Mouse (Mus musculus) telencephalon, adult 2 months (tissue): ENCODE results near the gene Taf6l.

Experiments
- DNase-seq: peaks from one replicate; pipeline ENCODE4 v3.0.0-alpha.2; 2011; ENCODE audit warnings: low read depth, low spot score

The Taf6l gene

GRCm38 (mm10) chr19:8790171-8790570 is 4.0 kb upstream of the Taf6l start:
- no peak for DNase-seq

- peak; percentile 68 for DNase-seq
These were observed 3.0 kb upstream of the Taf6l start for GRCm38 (mm10) chr19:8789171-8789570.

- no peak for DNase-seq
These were observed 2.3 kb upstream of the Taf6l start for GRCm38 (mm10) chr19:8788521-8788920.

DNA sequence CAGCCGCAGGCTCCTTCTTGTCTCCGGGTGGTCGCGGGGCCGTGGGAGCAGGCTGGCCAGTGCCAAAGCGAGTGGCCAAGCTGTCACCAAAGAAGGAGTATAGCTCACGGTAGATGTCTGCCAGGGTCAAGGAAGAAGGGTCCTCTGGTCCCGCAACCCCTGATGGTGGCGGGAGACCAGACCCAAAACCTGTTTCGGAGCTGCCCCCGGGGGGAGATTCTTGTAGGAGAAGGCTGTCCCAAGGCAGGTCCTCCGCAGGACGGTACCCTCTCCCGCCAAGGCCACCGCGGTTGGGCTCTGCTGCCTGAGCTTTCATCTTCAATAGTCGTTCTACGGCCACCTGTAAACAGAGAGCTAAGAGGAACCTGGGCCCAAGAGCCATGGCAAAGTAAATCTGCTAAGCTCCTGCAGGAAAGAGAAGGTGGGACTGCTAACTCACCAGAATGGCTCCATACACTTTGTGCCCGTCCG is 11.2 kb downstream of the Taf6l start:
- no peak for DNase-seq

DNA sequence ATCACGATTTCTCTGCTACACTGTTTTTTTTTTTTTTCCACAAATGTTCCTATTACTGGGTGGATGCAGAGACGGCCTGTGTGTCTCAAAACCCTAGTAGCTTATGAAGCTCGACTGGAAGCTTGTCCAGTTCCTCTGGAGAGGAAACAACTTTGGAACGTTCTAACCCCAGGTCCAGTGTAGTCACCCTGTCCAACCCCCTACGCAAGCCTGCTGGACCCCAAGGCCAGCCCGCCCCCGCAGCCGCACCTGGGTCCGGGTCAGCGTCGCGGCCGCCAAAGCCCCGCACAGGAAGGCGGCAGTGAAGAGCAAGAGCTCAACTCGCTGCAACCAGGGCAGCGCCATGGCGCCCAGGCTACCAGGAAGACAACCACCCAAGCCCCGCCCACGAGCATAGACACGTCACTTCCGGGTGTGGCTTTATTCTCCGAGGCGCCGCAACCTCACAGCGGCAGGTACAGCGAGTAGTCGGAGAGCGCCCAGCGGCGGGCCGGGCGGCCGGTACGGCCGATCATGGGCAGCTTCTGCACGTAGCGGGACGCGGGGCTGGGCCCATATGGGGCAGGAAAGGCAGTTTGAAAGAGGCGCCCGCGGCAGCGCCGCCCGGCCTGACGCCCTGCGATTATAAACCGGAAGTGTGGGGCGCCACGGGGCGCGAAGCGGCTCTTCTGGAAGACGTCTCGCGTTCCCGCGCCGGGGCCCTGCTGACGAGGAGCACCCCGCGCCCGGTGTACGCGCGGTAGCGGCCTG is 12.0 kb downstream of the Taf6l start, which contains the start of gene Tmem179b:
Gene Tmem179b (minus strand): TSS at position 382 of the 750 bp plus-strand sequence.
- peak; percentile 88 for DNase-seq

DNA sequence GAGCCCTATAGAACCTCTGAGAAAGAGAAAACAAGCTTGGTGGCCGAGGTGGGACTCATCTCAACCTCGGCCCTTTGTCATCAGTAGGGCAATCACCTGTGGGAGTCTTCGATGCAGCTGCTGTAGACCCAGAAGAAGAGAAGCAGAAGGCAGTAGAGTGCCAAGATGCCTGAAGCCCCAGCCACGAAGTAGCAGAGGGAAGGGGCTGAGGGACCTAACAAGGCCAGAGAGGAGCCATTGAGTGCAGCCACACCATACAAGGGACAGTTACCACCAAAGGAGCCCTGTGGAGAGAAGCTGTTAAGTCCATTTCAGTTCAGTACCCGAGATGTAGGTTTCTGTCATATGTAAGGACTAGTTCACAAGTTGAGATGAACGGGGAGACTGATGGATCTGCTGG is 12.8 kb downstream of the Taf6l start:
- no peak for DNase-seq

- DNase-seq, result no peak
These were observed 13.2 kb downstream of the Taf6l start for GRCm38 (mm10) chr19:8772996-8773395.

- peak; percentile 51 for DNase-seq
These were observed 15.5 kb downstream of the Taf6l start, which contains the start of gene Tmem223 for GRCm38 (mm10) chr19:8770567-8771270. Gene Tmem223, plus strand, starts transcription at chr19:8770996.

- no peak for DNase-seq
These were observed 20.7 kb downstream of the Taf6l start for GRCm38 (mm10) chr19:8765562-8765961.

GRCm38 (mm10) chr19:8763276-8763675 is 22.9 kb downstream of the Taf6l start:
- DNase-seq, result no peak

DNA sequence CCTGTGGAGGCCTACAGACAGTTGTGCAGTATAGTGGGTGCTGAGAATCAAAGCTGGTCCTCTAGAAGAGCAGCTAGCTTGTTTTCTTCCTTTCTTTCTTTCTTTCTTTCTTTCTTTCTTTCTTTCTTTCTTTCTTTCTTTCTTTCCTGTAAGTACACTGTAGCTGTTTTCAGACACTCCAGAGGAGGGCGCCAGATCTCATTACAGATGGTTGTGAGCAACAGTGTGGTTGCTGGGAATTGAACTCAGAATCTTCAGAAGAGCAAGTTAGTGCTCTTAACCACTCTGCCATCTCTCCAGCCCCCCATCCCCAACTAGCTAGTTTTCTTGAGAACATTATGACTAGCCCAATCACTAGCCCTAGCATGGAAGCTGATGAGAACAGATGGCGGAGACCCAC is 25.5 kb downstream of the Taf6l start:
- no peak for DNase-seq

DNA sequence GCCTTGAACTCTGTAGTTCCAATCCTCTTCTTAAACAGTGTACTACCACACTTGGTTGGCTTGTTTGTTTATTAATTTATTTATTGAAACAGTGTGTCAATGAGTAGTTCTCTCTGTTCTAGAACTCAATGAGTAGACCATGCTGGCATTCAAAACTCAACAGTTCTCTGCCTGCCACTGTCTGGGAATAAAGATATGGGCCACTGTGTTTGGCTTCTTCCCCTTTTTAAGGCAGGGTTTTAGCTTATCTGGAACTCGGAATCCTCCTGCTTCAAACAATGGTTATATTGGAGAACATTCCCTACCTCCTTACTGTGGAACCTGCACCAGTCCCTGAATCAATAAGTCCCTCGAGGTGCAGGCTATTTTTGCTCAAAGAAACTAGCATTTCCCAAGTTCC is 27.3 kb downstream of the Taf6l start:
- DNase-seq, result no peak

DNA sequence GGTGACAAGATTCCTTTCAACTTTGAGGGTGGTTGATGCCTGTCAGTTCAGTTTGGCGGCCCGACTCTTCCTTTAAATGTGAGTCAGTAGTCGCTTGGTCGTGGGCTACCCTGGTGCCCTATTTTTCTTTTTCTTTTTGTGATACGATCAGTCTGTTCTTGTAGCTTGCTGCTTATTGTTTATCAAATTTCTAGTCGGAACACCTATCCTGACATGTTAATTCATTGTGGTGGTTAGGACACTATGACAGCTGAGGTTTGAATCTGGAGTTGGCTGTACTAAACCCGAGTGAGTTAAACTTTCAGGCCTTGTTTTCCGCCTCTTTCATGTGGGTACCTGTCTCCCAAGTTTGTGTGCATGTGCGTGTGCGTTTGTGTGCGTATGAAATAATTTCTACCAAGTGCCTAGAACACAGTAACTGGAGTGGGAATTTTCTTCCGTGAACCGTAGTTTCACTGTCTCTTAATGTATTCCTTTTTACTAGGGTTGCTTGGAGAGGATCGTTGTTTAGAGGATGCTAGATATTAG is 28.7 kb downstream of the Taf6l start:
- no peak for DNase-seq

GRCm38 (mm10) chr19:8756635-8757387 is 29.4 kb downstream of the Taf6l start, which contains the start of gene Nxf1:
Gene Nxf1, plus strand, starts transcription at chr19:8757073.
- DNase-seq, result peak; percentile 87

GRCm38 (mm10) chr19:8755652-8756051 is 30.6 kb downstream of the Taf6l start:
- DNase-seq, result no peak

- no peak for DNase-seq
These were observed 38.8 kb downstream of the Taf6l start for GRCm38 (mm10) chr19:8747368-8747767.

DNA sequence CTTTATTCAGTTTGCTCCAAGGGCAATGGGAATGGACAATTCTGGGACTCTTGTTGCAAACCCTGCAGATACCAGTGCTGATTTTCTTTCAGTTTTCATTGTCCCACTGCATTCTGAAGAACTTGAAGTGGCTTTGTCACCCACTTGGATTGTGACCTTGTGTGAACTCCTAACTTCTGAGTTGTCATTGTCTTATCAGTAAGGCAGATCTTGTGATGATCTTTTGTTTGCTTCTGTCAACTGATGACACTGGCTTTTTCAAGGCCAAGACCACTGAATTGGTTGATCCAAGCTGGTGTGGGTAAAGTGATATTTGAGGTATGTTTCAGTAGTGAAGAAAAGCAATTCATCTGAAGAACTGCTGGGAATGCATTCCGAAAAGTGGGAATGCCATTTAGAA is 40.8 kb downstream of the Taf6l start:
- no peak for DNase-seq

DNA sequence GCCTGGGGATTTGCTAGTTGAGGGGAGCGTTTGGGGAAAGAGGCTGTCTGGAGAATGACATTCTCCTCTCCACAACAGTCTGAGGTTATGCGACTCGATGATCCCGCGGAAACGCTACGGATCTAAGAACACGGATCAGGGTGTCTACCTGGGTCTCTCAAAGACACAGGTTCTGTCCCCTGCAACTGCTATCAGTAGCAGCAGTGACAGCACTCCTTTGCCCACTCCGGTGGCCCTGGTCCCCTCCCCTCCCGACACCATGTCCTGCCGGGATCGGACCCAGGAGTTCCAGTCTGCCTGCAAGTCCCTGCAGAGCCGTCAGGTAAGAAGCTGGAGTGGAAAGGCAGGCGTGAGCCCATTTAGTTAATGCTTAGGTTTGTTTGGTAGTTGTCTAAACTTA is 44.0 kb downstream of the Taf6l start:
- DNase-seq, result no peak

DNA sequence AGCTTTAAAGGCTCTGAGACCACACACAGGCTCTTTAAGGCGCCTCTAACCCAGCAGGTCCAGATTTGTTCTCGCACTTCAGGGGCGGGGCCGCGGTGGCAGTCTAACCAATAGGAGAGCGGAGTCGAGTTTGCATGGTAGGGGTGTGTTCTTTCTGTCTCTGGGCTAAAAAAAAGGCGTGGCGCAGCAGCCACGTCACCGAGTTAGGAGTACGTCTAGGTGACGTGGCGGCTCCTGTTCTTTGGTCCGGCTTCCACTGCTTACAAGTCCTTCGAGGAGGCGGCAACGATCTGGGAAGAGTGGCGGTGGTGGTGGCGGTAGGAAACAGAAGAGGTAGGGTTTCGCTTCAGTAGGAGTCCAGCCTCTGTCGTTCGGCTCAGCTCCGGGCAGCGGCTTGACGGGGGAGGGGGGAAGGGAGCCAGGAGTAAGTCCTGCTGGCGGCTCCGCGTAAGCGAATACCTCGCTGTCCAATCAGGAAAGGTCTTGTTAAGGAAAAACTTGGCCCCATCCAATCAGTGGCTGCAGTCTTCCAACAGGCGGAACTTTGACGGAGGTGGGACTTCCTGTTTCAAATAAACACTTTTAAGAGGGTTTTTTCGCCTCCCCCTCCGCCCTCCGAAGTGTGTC is 44.9 kb downstream of the Taf6l start, which contains the start of gene Stx5a:
Gene Stx5a (plus strand): TSS at position 171 of the 627 bp plus-strand sequence.
- DNase-seq, result peak; percentile 99

DNA sequence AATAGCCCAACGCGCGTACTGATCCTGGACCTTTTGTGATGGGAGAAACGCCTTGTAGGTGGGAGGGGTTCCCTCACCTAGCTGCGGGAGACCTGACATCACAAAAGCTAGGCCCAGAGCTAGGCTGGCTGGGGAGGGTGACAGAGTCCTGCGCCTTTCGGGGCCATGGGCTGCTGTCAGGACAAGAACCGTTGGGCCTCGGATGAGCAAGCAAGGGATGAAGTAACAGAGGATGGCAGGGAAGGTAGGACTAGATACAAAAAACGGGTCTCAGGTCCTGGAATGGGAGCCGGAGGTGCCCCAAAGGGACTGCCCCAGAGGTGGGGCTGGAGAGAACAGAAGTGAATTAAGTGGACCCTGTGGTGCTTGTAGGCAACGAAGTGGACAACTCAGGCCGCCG is 45.6 kb downstream of the Taf6l start, which contains the start of gene 1700092M07Rik:
Gene 1700092M07Rik (plus strand): TSS at position 116 of the 400 bp plus-strand sequence.
- DNase-seq, result no peak

GRCm38 (mm10) chr19:8739646-8740045 is 46.6 kb downstream of the Taf6l start:
- DNase-seq, result no peak
